Mouse (Mus musculus): ENCODE data around the gene I830077J02Rik.
A peak's percentile ranks its signal among the peaks of the same experiment; 100 is the strongest.
"Not testable (repeated sequence)": the region's sequence is repeated elsewhere in the genome, so short reads cannot be mapped to it uniquely, and the experiment has no call there.

The I830077J02Rik gene

DNA sequence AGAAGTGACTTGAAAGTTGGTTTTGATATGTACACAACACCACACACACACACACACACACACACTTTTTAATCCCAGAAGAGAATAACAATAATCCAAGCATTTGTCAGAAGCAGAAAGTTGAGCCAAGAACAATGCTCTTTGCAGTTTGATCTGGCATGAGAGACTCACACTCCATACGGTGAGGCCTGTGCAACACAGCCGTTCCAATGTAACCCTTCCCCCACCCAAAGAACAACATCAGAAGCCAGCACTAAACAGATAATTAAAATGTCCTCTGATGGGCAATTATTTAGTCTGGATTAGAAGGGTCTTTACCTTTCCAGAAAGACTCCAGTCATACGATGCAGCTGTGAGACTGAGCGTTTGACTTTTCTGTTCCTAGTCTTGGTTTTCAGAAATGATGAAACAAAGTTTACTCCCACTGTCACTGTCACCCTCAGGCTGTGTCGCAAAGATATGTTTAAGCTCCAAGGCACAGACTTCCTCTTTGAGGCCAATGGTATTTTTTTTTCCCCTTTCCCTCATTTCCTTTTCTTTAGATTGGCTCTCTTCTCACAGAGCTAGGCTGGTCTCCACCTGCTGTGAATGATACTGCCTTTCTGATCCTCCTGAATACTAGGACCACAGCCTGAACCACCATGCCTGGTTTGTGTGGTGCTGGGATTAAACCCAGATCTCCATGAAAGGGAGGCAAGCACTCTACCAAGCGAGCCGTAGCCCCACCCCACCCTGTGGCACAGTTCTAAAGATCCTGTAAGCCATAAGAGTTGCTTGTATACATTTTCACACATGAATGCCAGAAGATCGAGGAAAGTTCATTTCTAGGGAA is at the start of gene I830077J02Rik:
TSS of gene I830077J02Rik (minus strand) at position 425 of the 832 bp plus-strand sequence.
- DNase-seq (ENCODE audit: low spot score in 2 of 2), result no peak

DNA sequence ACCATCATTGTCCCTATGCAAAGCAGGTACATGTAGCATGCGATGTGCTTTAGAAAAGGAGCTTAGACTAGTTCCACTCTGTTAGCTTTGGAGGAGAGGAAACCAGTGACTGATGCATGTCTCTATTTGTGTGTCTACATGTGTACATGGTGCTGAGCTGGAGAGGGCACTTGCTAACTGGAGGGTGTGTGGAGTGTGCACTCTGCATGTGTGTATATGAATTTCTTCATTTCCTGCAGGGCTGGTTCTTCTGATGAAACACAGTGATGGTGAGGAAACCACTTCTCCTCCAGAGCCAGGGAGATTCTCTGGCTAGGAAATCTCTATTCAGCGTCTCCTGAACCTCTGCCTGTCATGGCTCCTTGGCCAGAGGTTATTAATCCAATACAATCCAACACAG is 41.7 kb upstream of the I830077J02Rik start:
- DNase-seq (ENCODE audit: low spot score in 2 of 2), result no peak

DNA sequence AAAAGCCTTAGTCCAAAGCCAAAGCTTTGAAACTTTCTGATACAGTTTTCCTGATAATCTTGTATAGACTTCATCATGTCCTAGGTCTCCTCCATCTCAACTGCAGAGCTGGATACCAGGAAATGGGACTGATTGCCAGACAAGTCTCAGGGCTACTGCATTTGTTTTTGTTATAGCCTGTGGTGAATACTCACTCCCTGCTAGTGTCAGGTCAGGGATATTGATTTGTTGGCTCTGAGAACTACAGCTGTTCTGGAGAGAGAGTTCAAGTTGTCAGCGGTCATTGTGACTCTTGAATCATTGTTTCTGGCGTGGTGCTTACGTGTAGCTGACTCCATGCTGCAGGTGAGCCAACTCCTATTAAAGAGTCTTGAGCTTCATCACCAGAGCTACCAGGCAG is 40.9 kb upstream of the I830077J02Rik start, which contains the start of gene Ovgp1:
TSS of gene Ovgp1 (plus strand) at position 301 of the 400 bp plus-strand sequence.
- no peak for DNase-seq (ENCODE audit: low spot score in 2 of 2)

DNA sequence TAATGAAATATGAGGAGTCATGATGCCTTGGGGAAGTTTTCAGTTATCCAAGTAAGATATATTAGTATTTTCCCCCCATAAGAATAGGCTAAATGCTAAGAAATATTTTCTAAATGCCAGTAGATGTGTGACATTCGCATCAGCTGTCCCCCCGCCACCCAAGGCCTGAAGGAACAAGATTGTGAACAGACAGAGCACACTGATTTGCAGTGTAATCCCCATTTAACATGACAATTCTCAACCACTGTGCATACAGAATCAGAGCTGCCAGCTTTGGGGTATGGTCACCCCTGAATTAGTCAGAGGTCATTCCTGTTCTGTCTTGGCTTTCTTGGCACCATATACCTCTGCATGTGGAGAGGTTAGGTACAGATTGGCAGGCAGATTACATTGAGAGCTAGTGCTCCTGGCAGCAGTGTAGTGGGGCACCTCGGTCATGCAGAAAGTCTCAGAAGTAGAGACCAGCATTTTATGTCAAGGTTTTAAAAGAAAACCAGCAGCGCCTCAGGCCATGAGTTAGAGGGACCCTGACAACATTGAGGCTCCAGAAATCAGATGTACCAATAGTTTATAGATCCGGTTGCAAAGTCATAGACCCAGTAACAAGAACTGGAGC is 39.5 kb upstream of the I830077J02Rik start:
- no peak for DNase-seq (ENCODE audit: low spot score in 2 of 2)

DNA sequence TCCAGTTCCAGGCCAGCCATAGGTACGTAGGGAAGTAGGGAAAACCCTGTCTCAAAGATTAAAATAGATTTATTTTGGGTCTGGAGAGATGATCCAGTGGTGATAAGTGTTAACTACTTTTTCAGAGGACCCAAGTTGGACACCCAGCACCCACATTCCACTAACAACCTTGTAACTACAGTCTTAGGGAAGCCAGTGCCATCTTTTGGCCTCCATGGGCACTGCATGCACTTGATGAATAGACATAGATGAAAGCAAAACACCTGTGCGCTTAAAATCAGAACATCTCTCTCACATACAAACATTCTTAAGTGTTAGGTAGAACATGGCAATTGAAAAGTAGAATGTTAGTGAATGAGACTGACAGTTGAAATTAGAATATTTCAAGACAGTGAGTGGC is 28.2 kb upstream of the I830077J02Rik start:
- DNase-seq (ENCODE audit: low spot score in 2 of 2), result peak in 1 of 2 experiments; percentile 6

DNA sequence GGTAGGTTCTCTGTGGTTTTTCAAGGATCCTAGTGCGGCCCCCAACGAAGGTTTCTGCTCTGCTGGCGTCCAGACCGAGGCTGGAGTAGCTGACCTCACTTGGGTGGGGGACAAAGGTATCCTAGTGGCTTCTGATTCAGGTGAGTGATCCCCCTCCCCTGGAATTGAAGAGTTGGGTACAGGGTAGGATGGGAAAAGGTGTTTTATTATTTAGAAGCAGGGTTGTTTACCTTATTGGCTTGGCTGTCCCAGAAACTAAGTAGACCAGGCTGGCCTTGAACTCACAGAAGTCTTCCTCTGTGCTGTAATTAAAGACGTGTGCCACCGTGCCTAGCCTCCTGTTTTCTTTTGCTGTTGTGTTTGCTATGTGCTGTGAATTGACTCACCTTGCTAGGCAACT is 27.5 kb upstream of the I830077J02Rik start, which contains the start of gene Atp5f1:
TSS of gene Atp5f1 (minus strand) at position 101 of the 400 bp plus-strand sequence.
- no peak for DNase-seq (ENCODE audit: low spot score in 2 of 2)

DNA sequence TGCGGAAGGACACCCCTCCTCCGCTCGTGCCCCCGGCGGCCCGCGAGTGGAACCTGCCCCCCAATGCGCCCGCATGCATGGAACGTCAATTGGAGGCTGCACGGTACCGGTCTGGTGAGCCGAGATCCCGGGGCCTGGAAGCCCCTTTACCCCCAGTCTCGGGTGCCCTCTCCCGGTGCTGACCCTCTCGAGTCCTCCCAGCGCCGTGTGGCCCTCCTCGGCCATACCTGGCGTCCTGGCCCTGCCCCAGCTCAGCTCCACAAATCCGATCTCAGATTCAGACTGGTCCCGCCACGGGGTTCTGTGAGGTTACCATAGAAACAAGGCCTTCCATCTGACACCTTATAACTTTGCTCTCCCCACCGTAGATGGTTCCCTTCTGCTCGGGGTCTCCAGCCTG is 27.1 kb upstream of the I830077J02Rik start:
- no peak for DNase-seq (ENCODE audit: low spot score in 2 of 2)

DNA sequence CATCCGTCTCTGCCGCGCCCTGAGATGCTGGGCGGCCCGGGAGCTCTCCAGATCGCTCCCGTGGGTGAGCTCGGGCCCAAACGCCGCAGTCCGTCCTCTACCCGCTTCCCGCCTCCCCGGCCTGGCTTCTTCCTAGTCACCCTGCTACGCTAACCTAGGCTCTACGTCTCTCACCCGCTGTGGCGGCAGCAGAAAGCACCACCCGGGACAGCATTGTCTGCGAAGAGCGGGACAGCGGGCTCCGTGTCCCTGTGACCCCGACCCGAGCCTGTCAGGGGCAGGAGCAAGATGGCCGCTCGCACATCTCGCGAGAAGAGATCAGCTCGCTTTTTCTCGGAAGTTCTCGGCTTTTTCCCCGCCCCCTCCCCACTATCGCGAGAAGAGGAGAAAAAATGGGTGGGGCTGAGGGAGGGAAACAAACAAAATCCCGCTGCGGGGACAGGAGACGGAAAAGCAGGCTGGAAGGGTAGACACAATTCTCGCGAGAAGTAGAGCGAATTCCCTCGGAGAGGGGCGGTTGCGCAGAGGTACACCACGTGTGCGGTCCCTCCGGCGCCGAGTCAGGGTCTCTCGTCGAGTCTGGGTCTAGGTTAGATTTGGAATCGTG is 26.6 kb upstream of the I830077J02Rik start, which contains the start of gene Wdr77:
TSS of gene Wdr77 (plus strand) at position 396 of the 607 bp plus-strand sequence.
- DNase-seq (ENCODE audit: low spot score in 2 of 2), result peak; percentile 96 to 97

DNA sequence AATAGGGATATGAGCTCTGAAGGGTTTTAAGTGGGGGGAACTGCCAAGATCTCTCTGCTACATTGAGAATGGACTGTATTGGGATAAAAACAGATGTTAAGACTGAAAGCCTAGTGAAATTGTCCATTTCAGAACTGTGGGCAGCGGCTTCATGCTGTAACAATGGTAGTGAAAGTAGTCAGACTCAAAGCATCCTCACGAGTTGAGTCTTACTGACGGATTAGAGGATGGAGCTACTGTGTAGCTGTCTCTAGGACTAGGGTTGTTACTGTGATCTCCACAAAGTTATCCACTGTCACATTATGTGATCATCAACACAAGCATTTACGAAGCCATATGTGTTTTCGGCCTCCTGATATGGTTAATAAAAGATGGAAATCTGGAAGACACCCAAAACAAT is 25.7 kb upstream of the I830077J02Rik start:
- DNase-seq (ENCODE audit: low spot score in 2 of 2), result no peak

DNA sequence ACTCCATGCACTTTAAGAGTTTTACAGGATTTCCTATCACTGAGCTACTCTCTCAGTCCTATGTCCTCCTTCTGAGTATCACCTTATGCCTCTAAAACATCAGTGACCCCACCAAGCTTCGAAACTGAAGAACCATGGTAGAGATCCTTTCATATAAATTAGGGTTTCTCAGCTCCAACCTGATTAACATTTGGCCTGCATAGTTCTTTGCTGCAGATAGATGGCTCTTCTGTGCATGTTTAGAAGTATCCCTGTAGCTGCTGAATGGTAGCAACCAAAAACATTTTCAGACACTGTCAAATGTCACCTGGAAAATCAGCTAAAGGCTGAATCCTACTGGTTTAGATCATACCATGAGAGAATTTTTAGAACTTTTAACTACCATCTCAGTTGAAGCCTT is 24.8 kb upstream of the I830077J02Rik start:
- no peak for DNase-seq (ENCODE audit: low spot score in 2 of 2)

DNA sequence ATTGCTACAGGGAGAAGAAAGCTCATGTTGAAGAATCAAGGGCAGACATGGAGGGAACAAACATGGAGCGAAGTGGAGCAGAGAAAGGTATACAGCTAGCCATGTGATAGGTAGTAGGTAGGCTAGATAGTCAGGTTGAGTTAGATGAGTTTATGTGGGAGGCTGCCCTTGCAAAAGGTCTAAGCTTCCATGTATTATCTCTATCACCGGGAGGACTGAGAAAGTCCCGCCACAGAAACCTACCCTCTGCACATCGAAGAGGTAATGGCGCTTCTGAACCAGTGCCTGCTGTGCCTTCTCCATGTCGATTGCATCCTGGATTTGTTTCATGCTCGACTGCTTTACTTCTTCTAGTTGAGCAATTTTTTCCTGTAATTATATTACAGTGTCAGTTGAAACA is 18.9 kb upstream of the I830077J02Rik start:
- DNase-seq (ENCODE audit: low spot score in 2 of 2), result no peak

DNA sequence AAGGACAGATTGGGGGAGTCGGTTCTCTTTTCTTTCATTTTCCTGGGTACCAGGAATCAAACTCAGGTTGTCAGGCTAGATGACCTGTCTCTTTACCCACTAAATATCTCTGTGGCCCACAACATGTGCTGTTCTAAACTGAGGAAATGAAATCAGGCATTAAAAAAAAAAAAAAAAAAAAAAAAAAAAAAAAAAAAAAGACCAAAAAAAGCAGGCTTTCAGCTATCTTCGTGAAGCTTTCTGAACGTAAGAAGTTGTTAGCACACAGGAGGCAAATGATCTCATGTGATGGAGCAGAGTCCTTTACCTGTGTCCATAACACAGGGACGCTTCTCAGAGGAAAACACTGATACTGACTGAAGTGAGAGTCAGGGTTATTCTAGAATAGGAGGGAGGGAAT is 3.6 kb upstream of the I830077J02Rik start:
- DNase-seq (ENCODE audit: low spot score in 2 of 2), result no peak

DNA sequence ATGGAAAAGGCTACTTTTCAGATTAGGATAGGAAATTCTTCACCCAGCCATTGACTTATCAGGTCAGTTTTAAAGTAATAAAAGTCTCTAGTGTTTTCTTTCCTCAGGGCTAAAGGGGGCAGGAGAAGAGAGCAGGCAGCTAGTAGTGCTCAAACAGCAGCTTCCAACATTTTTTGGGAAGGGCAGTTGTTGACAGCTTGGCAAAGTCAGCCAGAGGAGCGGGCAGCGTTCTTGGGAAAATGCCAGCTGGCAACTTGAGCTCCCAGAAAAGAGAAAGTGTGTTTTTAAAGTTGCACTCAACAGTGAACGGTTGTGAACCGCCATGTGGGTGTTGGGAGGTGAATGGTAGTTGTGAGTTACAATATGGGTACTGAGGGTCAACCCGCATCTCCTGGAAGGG is 2.6 kb upstream of the I830077J02Rik start:
- DNase-seq (ENCODE audit: low spot score in 2 of 2), result no peak

DNA sequence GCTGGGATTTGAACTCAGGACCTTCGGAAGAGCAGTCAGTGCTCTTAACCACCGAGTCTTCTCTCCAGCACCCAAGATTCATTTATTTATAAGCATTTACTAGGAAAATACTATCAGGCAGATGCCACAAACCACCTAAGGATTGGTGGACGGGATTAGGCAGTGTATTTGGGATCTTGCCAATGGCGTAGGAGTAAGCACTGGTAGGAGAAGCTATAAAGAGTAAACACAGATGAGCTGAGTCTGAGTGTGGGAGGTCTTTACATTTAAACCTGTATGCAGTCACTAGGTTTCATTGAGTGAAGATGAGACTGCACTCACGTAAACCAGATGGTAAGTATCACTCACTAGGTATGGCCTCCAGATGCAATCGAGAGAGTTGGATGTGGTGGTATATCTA is 1.5 kb upstream of the I830077J02Rik start:
- DNase-seq (ENCODE audit: low spot score in 2 of 2), result no peak

DNA sequence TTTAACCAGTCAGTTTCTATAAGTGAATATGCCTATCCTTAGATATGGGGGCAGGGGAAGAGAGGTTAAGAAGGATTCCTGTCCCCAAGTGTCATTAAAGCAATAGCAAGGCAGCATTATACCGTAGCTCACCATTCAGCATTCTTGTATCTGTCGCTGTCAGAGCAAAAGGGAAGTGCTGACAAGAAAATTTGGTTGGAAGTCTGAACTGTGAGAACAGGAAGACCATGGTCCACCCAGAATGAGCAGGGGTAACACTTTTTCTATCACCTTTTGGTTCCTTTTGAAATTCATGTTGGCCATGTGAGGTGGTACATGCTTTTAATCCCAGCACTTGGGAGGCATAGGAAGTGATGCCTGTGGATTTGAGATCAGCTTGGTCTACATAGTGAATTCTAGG is 1.4 kb downstream of the I830077J02Rik start:
- no peak for DNase-seq (ENCODE audit: low spot score in 2 of 2)

DNA sequence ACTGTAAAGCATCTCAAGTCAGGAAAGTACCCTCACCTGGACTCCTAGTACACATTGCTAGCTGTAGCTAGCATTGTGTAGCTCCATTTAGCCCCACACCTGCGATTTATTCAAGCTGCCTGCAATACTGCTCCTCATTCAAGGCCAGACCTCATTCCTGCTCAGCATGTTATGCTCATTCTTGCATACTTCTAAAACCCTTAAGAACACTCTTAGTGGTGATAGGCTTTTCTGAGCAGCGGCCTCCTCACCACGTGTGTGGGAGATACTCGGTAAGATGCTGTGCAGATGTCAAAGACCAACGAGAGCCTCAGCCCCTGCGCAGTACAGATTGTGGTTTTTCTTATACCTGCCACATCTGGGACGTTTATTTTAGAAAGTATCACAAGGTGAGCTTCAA is 2.6 kb downstream of the I830077J02Rik start:
- DNase-seq (ENCODE audit: low spot score in 2 of 2), result no peak

DNA sequence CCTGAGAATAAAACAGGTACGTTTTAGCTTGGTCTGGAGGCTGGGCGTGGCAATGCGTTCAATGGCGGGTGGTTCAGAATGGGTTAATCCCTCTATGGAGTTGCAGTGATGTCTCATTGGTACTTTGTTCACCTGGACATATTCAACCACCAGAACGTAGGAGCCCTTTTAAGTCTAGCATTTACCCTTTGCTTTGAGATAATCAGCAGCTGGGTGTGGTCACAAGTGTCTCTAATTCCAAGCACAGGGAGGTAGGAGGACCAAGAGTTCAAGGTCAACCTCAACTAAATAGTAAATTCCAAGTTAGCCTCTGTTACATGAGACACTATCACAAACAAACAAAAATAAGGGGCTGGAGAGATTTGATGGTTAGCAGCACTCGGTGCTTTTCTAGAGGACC is 3.7 kb downstream of the I830077J02Rik start:
- DNase-seq (ENCODE audit: low spot score in 2 of 2), result no peak

DNA sequence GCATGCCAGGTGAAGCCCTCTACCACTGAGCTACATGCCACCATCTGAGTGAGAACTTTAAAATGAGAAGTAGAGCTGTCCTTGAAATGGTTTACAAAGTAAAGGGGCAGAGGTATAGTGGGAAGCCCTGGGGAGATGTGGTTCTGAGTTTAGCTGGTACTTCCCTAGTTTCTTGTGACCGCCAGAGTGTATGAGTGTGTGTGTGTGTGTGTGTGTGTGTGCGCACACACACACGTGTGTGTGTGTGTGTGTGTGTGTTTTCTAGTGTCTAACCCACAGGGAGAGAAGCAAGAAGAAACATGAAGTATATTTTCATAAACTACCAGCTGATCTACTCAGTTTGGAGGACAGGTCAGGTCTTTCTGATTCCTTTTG is 4.3 kb downstream of the I830077J02Rik start:
- no peak for DNase-seq (ENCODE audit: low spot score in 2 of 2)

DNA sequence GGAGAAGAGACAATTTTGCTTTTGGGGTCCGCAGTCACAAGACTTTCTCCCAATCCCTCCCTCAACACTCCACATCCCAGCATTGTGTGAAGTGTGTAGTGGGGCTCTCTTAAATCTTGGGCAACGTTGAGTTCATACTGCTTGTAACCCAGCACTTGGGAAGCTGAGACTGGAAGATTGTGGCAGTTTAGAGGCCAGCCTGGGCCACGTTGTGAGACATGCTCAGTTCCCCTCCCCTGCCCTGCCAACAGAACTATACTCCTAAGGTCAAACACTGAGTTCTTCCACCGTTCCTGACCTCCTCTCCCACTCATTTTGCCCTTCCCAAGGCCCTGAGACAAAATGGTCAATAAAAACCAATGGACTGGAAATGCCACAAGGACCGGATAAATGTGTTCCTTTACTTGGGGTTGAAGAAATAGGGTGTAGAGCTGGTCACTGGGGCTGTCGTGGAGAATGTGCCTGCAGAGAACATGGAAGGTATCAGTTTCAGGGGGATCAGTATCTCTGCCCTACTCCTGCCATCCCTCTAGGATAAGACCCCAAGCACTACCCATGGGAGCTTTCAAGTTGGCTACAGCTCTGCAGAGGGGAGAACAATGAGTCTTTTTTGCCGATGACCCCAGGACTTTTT is 4.8 kb downstream of the I830077J02Rik start:
- DNase-seq (ENCODE audit: low spot score in 2 of 2), result no peak

DNA sequence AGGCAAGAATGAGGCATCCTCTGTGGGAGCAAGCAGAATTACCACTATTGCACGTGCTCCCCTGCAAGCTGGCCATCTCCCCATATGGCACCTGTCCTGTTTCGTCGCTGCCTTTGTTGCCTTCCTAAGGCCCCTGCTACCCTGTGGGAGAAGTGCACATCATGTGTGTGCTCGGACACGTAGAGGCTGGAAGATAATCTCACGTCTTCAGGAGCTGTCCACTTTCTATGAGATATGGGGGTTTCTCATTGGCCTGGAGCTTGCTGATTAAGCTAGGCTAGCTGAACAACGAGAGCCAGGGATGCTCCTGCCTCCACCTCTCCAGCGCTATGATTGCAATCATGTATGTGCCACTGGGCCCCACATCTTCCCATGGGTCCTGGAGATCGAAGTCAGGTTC is 7.8 kb downstream of the I830077J02Rik start:
- DNase-seq (ENCODE audit: low spot score in 2 of 2), result no peak

DNA sequence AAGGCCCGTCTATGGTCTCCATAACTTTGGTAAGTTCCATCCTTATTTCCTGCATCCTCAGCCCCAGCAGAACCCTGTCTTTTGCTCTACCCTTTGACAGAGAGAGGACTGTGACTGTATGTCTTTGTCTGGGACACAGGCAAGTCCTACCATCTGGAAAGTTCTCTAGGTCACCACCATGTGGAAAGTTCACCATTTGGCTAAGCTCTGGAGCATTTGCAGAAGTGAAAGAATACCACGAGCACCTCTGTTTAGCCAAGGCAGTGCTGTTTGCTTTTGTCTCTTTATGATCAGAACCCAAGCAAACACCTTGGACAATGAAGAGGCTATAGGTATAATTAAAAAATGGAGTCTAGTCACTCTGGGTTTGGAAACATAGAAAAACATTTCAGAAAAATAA is 10.5 kb downstream of the I830077J02Rik start:
- DNase-seq (ENCODE audit: low spot score in 2 of 2), result no peak

DNA sequence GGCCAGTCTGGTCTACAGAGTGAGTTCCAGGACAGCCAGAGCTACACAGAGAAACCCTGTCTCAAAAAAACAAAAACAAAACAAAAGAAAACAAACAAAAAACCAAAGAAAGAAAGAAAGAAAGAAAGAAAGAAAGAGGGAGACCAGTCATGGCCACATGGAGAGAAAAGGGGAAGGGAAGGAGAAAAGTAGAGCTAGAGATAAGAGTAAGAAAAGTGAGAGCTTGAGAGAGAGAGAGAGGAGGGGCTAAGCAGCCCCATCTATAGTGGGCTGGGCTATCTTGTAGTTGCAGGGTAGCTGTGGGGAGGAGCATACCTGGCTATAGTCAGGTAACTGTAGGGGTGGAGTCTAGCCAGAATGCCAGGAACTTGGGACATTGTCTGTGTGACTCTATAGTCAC is 11.7 kb downstream of the I830077J02Rik start:
- not testable (repeated sequence) for DNase-seq (ENCODE audit: low spot score in 2 of 2)

All from natural killer cell, adult 2 months (primary cell).